Mouse (Mus musculus) cerebellum, postnatal 25 days (tissue): ENCODE data around the gene Crlf1.
A peak's percentile ranks its signal among the peaks of the same experiment; 100 is the strongest.
"Not testable (repeated sequence)": the region's sequence is repeated elsewhere in the genome, so short reads cannot be mapped to it uniquely, and the experiment has no call there.

Source experiments
- DNase-seq, 2 experiments: peaks; one replicate each; pipeline ENCODE4 v3.0.0; 2021; ENCODE audit warnings: mixed read lengths in 2 of 2

Crlf1 gene

GRCm38 (mm10) chr8:70500386-70501301, 7.7 kb downstream of the Crlf1 start:
- peak; percentile 73 to 86 for DNase-seq

GRCm38 (mm10) chr8:70501820-70502529, 9.0 kb downstream of the Crlf1 start:
- DNase-seq, result peak; percentile 65 to 72

DNA sequence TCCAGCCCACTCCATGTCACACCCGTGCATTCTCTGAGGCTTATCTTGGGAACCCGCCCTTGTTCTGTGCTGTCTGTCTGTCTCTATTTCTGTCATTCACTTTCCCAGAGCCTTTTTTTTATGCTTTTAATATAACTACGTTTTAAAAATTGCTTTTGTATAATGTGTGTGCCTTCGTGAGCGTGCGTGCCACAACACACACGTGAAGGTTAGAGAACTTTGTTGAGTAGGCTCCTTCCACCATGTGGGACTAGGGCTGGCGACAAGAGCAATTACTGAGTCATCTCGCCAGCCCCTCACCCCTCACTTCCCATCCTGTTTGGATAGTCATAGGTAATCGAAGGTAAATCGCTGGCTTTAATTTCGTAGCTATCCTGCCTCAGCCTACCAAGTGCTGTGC, 9.6 kb downstream of the Crlf1 start:
- DNase-seq, result no peak

DNA sequence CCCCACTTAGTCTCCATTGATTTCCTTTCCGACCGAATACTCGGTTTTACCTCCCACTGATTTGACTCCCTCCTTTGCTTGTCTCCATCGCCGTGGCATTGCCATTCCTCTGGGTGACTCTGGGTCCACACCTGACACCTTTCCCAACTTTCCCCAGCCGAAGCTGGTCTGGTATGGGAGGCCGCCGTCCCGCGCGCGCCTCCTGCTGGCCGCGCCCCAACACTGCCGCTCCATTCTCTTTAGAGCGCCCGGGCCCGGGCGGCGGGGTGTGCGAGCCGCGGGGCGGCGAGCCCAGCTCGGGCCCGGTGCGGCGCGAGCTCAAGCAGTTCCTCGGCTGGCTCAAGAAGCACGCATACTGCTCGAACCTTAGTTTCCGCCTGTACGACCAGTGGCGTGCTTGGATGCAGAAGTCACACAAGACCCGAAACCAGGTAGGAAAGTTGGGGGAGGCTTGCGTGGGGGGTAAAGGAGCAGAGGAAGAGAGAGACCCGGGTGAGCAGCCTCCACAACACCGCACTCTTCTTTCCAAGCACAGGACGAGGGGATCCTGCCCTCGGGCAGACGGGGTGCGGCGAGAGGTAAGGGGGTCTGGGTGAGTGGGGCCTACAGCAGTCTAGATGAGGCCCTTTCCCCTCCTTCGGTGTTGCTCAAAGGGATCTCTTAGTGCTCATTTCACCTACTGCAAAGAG, 10.2 kb downstream of the Crlf1 start:
- DNase-seq, result peak; percentile 83 to 88

- peak; percentile 58 to 68 for DNase-seq
Observed at GRCm38 (mm10) chr8:70504291-70504716, 11.3 kb downstream of the Crlf1 start.

DNA sequence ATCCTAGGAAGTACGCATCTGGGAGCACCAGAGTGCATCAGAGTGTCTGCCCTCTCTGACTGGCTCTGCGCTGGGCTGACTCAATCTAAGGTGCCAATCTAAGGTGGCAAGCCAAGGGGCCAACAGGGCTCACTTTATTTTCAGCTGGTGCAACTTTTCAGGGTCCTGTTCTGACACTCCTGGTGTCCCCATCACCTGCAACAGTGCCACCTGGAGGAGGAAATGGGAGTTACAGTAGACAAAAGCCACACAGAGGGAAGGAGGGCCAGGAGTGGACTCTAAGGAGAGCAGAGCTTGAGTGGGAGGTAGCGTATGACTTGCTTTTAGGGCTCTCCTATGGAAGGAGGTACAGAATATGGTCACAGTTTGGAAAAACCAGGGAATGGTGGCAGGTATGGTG, 11.9 kb downstream of the Crlf1 start:
- DNase-seq, result peak; percentile 82 to 93

DNA sequence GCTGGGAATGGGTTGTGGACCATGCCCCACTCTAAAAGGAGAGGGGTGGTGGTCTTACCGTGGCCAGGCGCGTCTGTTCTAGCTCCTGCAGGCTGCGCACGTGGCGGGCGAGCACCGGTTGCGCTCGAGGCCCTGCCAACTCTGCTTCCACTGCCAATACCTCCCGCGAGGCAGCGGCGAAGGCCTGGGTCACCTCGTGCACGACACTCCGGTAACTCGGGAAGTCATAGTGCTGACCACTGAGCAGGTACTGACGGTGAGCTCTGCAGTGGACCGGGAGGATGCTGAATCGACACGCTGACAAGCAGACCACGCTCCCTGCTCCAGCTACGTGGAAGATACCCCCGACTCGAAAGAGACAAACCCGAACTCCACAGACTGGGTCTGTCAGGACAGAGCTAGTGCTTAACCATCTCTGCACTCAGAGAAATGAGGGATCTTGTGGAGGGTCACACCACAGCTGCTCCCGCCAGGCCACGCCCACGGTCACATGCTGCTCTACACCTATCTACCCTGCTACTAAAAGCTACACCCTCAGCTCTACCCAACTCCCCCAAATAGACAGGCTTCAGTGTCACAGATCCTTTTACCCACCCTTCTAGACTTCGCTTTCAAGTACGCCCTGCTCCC, 12.9 kb downstream of the Crlf1 start:
- peak in 1 of 2 experiments; percentile 56 for DNase-seq

- DNase-seq, result peak; percentile 97
Observed at GRCm38 (mm10) chr8:70506328-70507026, 13.5 kb downstream of the Crlf1 start, which contains the start of gene Rex1bd. TSS of gene Rex1bd (minus strand) at chr8:70506752.

DNA sequence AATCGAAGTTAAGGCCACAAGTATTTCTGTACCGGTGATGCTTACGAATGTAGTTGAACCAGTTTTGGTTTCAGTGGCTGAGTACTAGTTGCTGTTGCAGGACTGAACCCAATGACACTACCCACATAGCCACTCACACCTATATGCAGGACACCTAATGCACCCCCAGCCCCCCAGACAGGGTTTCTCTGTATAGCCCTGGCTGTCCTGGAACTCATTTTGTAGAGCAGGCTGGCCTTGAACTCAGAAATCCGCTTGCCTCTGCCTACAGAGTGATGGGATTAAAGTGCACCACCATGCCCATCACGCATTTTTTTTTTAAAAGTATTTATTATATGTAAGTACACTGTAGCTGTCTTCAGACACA, 14.1 kb downstream of the Crlf1 start:
- no peak for DNase-seq

DNA sequence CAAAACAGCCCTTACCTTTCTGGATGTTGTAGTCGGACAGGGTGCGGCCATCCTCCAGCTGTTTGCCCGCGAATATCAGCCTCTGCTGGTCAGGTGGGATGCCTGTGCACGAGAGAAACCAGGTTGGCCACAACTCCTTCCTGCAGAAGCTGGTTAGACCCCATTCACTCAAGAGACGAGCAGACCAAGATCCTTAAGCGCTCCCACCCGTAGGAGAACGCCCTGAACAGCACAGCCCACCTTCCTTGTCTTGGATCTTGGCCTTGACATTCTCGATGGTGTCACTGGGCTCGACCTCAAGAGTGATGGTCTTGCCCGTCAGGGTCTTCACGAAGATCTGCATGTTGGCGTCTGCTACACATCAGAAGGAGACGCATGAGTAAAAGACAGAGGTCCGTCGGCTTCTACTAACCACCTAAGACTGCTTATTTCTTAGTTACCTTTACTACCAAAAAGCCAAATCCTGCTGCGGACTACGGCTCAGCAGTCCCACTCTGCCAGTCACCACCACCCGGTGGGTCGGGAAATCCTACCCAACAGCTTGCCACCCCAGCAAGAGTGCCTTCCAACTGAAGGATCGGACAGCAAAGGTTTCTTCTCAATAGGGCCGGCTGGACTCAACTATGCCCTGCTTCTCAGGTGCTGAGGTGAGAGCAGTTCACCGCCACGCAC, 16.5 kb downstream of the Crlf1 start:
- no peak for DNase-seq

DNA sequence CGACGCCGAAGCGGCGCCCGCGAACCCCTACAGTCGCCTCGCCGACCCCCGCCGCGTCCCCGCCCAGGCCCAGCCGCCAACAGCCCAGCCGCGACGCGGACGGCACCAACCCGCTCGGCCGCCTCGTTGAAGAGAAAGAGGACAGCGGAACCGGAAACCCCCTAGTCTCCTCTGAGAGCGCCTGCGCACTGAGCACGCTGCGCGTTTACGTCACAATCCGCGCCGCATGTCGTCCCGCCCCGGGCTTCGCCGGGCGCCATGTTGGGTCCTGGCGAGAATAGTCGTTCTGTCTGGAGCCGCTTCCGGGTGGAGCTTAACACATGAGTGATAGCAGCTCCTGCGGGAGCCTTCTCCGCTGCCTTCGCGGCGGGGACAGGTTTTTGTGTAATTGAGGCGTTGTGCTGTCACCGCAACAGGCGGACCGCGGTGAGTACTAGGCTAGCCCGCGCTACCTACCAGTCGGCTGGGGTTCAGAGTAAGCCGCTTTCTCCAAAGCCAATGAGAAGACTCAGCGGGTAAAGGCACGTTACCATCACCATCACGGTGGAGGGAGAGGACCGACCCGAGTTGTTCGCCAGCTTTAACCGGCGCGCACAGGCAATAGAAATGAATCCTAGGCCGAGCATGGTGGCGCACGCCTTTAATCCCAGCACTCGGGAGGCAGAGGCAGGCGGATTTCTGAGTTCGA, 17.4 kb downstream of the Crlf1 start, which contains the start of gene Uba52:
Uba52 (minus strand) TSS at position 574 of the 688 bp plus-strand sequence.
- DNase-seq, result peak; percentile 98 to 99

DNA sequence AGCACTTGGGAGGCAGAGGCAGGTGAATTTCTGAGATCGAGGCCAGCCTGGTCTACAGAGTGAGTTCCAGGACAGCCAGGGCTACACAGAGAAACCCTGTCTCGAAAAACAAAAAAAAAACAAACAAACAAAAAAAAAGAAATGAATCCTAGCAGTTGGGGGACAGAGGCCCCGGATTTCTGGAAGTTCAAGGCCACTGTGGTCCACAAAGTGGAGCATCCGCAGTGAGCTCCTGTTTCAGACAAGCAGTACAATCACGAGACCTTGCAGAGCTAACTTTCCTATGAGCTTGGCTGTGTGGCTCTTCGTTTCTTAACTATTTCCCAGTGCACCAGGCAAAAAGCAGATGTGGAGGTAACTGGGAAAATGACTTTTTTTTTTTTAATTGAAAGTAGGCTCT, 18.2 kb downstream of the Crlf1 start:
- not testable (repeated sequence) for DNase-seq

- no peak for DNase-seq
Observed at GRCm38 (mm10) chr8:70511770-70512169, 18.8 kb downstream of the Crlf1 start.

GRCm38 (mm10) chr8:70512253-70512903, 19.4 kb downstream of the Crlf1 start:
- DNase-seq, result no peak

DNA sequence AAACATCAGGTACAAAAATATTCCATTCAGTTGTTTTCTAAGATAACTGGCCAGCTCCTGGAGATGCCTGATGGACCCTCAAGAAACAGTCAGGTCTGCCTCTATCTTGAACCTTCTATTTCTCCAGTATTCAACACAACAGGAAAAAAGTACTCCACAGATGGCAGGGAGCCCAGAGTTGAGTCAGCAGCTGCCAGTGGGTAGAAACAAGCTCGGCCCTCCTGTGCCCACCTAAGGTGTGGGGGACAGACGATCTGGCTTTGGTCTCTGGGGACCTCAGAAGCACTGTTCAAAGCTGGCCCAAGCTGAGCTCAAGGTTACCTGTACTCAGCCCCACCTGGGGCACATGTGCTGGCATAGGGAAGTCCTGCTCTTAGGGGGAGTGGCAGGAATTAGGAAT, 20.5 kb downstream of the Crlf1 start:
- peak in 1 of 2 experiments; percentile 41 for DNase-seq

- no peak for DNase-seq
Observed at GRCm38 (mm10) chr8:70517940-70518643, 25.1 kb downstream of the Crlf1 start.

DNA sequence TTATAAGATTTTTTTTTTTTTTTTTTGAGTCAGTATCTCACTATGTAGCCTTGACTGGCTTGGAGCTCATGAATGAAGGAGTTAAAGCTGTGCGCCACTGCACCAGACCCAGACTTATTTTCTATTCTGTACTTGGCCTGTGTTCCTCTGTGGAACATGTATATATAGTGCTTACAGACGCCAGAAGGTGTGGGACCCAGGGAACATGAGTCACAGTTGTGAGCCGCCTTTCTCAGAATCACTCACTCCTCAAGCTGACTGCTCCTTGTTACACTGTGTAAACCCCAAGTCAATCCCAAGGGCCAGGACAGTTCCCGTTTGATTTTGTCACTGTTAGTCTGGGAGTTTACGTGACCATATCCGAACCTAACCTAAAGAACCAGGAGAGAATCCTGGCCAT, 26.1 kb downstream of the Crlf1 start:
- DNase-seq, result no peak

DNA sequence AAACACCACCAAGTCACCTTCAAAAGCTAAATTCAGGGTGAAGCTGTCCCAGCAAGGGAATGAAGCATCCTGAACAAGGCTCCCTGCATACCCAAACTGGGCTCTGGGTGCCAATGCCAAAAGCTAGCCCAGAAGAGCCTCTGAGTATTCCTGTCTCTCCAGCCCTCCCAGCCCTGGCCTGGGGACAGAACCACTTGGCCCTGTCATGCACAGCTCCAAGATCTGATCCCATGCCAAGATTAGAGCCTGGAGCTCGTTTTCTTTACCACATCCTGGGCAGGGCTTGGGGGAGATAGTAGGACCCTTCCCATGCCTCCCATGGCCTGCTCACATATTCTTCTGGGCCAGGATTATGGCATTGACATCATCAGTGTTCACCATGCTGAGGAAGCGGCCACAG, 26.6 kb downstream of the Crlf1 start:
- no peak for DNase-seq

DNA sequence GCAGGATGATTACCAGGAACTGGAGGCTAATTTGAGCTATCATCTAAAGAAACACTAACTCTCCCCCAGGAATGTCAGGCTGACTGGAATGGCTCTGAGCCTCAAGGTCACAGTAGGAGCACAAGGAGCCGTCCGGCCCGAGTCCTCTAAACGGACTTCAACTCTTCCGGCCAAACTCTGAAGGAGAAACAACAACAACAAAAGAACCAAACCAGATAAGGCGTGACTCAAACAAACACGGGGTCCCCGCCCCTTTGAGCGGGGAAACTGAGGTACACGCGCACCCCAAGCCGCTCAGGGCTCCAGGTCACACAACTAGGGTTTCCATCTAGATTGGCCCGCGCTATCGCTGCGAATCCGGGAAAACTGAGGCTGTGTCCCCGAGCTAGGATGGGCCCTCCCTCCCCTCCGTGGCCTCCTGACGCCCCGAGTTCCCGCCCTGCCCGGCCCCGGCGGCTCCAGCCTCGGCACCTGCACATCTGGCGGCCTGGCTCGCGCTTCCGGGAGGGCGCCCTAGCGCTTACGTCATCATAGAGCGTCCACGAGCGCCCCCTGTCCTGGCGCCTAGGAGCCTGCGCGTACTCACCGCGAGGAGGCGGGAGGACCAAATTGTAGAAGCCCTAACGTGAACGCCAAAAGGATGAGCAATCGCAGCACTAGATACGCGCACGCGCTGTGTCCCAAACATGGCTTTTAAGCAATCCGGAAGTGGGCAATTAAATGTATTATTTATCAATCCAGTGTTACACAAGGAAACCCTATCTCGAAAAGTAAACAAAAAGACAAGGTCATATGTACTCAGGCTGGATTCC, 29.8 kb downstream of the Crlf1 start:
- peak; percentile 96 to 97 for DNase-seq
